Mouse (Mus musculus) embryonic facial prominence, embryonic 11.5 days (tissue): ENCODE results near the gene Morn1. TPM values are rescaled to one million over a fixed set of nuclear protein-coding genes. Genes with fewer than 3 reads are reported as not detected.

ENCODE experiments used
- ATAC-seq: fragments of 200-750 bp; cut with Nextera tagmentation; replicated peaks from 2 replicates; pipeline ENCODE4 v1.8.0; 2017; ENCODE audit warnings: low read depth; ENCODE audit not compliant: insufficient number of reproducible peaks, low FRiP score, low TSS enrichment
- DNase-seq: peaks from one replicate; pipeline ENCODE4 v3.0.0-alpha.2; 2015; ENCODE audit warnings: low spot score
- H3K27ac ChIP-seq: fragments of 300-500 bp; sonication (generic); replicated peaks from 2 replicates; pipeline ENCODE4 v1.5.1; 2014; ENCODE audit warnings: mild to moderate bottlenecking, low read depth, low read length, control low read depth
- H3K27me3 ChIP-seq: fragments of 300-500 bp; sonication (generic); 2 replicates; pipeline ENCODE4 v1.6.1; 2014; ENCODE audit warnings: mild to moderate bottlenecking, low read length, moderate library complexity, mixed read lengths; ENCODE audit not compliant: control insufficient read depth, insufficient read depth
- H3K36me3 ChIP-seq: fragments of 300-500 bp; sonication (generic); replicated peaks from 2 replicates; pipeline ENCODE4 v1.6.1; 2014; ENCODE audit warnings: low read depth, mild to moderate bottlenecking, low read length, moderate library complexity, mixed read lengths; ENCODE audit not compliant: control insufficient read depth, insufficient read depth
- H3K4me1 ChIP-seq: fragments of 300-500 bp; sonication (generic); 2 replicates; pipeline ENCODE4 v1.6.1; 2014; ENCODE audit warnings: low read length, mixed read lengths; ENCODE audit not compliant: control insufficient read depth, insufficient read depth
- H3K4me2 ChIP-seq: fragments of 300-500 bp; sonication (generic); 2 replicates; pipeline ENCODE4 v1.6.1; 2014; ENCODE audit warnings: low read depth, mild to moderate bottlenecking, control low read depth, low read length, moderate library complexity
- H3K4me3 ChIP-seq: fragments of 300-500 bp; sonication (generic); 2 replicates; pipeline ENCODE4 v1.5.1; 2014; ENCODE audit warnings: low read depth, low read length, control low read depth
- H3K9ac ChIP-seq: fragments of 300-500 bp; sonication (generic); replicated peaks from 2 replicates; pipeline ENCODE4 v1.6.1; 2014; ENCODE audit warnings: mild to moderate bottlenecking, control low read depth, low read length
- H3K9me3 ChIP-seq: fragments of 300-500 bp; sonication (generic); replicated peaks from 2 replicates; pipeline ENCODE4 v1.6.1; 2016; ENCODE audit warnings: mild to moderate bottlenecking, low read length, inconsistent platforms, mixed read lengths; ENCODE audit not compliant: control insufficient read depth
- WGBS: fragments of 180-500 bp; shearing (Covaris S2); extraction: QIAGEN DNeasy Blood & Tissue Kit; methylation state at CpG from one replicate; pipeline ENCODE4 v1.1.7; 2014; 5-methylcytosine and 5-hydroxymethylcytosine counted together
- polyA plus RNA-seq: library from polyadenylated mRNA; unstranded; fragments of >200 nt; fragmentation: Nextera tagmentation; extraction: Ambion mirVana; gene quantifications from 2 replicates; pipeline ENCODE4 v1.2.1, GENCODE M21; 2014

Gene Morn1
- polyA plus RNA-seq, 1 experiment from 2014 or later, result 3.5 TPM

GRCm38 (mm10) chr4:155079666-155080065 is 6.7 kb upstream of the Morn1 start:
- no peak overlapping the region for H3K4me2 ChIP-seq
- H3K4me1 ChIP-seq, result no peaks in the 10 kb centered on the region
- no peak for DNase-seq
- H3K36me3 ChIP-seq, result peaks cover 15% of the 10 kb centered on the region
- no peak overlapping the region for H3K4me3 ChIP-seq
- ATAC-seq, result no peak
- H3K27me3 ChIP-seq, result no peaks in the 10 kb centered on the region
- H3K9ac ChIP-seq, result no peak overlapping the region
- no peak overlapping the region for H3K27ac ChIP-seq
- H3K9me3 ChIP-seq, result no peaks in the 10 kb centered on the region
- 85% methylated on average over 6 of the region's 6 CpGs for WGBS

GRCm38 (mm10) chr4:155083553-155083952 is 2.8 kb upstream of the Morn1 start:
- DNase-seq, result no peak
- Histone ChIP-seq H3K4me1 (0 out of 2 replicates have a peak, but pooled peaks cover 2% of the 10 kb centered on the region), H3K27me3 (no peaks in the 10 kb centered on the region), H3K27ac (no peak overlapping the region), H3K36me3 (peaks cover 8% of the 10 kb centered on the region), H3K4me3 (no peak overlapping the region), H3K9me3 (no peaks in the 10 kb centered on the region), H3K9ac (no peak overlapping the region), H3K4me2 (no peak overlapping the region)
- 87% methylated on average over 4 of the region's 4 CpGs for WGBS
- ATAC-seq, result no peak

DNA sequence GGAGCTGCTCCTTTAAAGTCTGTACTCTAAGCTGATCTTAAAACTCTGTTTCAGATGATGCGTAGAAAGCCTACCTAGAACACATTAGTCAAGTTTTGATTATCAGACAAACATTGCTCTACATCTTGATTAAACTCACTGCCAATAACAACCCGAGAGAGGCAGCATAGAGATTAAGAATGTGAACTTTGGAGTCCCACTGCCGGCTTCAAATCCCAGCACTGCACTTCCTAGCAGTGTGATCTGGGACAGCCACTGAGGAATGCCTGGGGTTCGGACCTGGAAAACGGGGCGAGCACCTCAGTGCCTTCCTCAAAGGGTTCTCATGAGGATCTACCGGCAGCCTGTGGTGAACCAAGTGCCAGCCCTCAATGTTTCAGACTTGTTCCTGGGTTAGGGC is 2.0 kb upstream of the Morn1 start:
- Histone ChIP-seq H3K4me3 (no peak overlapping the region), H3K9me3 (no peaks in the 10 kb centered on the region), H3K4me1 (0 out of 2 replicates have a peak, but pooled peaks cover 2% of the 10 kb centered on the region), H3K9ac (0 out of 2 replicates have a peak overlapping the region, but pooled peaks have one; percentile 14), H3K36me3 (peaks cover 8% of the 10 kb centered on the region), H3K27ac (no peak overlapping the region), H3K27me3 (no peaks in the 10 kb centered on the region), H3K4me2 (no peak overlapping the region)
- no peak for DNase-seq
- 91% methylated on average over 7 of the region's 7 CpGs for WGBS
- ATAC-seq, result no peak

DNA sequence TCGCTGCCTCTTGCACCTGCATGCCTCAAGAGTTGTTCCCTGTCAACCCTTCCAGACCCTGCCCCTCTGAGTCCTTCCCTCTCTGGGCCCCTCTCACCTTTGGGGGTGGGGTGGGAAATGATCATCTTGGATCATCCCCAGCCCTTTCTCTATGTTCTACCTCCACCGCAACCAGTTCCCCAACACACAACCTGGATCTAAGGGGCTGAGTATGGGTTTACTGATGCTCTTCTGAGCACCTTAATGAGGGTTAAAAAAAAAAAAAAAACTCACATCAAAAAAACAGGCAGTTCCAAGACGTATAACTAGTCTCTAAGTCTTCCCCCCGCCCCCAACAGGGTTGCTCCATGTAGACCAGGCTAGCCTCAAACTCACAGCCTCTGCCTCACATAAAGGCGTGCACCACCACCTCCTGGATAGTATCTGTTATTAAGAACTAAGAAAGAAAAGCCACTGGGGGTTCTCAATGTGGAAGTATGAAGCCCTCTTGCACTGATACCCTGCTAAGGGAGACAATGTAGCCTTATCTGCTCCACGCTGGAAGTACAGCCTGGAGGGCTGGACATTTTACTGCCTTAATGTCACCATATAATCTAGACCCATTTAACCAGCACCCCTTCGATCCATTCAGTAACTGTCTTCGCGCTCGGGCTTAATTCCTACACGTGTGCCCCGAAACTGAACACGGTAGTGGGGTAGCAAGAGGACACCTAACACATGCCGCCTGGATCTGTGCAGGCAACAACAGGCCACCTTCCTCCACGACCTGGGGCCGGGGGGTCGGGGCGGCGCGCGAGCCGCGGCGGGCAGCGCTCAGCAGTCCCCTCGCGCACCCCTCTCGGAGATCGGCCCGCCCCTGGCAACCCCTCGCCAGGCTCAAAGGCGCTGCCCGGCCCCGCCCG is 920 bp upstream of the Morn1 start:
- Histone ChIP-seq H3K4me1 (0 out of 2 replicates have a peak, but pooled peaks cover 2% of the 10 kb centered on the region), H3K9me3 (no peaks in the 10 kb centered on the region), H3K4me3 (peak overlapping the region; percentile 87), H3K27ac (peak overlapping the region; percentile 86), H3K27me3 (no peaks in the 10 kb centered on the region), H3K36me3 (peaks cover under 1% of the 10 kb centered on the region), H3K4me2 (peak overlapping the region; percentile 68), H3K9ac (peak overlapping the region; percentile 87)
- WGBS, result 7% methylated on average over 34 of the region's 35 CpGs
- DNase-seq (peak; percentile 48), ATAC-seq (peak; percentile 7)

DNA sequence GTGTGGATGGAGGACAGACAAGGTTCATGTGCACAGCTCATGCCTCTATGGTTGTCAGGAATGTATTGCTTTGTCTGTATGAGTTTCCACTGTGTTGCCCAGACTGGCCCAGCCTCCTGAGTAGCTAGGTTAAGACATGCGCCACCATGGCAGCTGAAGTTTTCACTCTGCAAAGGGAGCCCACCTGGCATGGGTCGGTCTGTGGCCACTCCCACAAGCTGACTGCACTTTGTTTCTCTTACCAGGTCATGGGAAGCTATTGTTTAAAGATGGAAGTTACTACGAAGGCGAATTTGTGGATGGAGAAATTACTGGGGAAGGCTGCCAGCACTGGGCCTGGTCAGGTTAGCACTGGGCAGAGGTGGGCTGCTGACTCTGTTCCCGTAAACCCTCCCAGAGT is 2.9 kb downstream of the Morn1 start:
- 88% methylated on average over 5 of the region's 5 CpGs for WGBS
- no peaks in the 10 kb centered on the region for H3K9me3 ChIP-seq
- no peak for ATAC-seq
- H3K27me3 ChIP-seq, result no peaks in the 10 kb centered on the region
- 0 out of 2 replicates have a peak, but pooled peaks cover 2% of the 10 kb centered on the region for H3K4me1 ChIP-seq
- DNase-seq, result no peak
- H3K4me3 ChIP-seq, result no peak overlapping the region
- no peaks in the 10 kb centered on the region for H3K36me3 ChIP-seq
- H3K4me2 ChIP-seq, result no peak overlapping the region
- H3K9ac ChIP-seq, result no peak overlapping the region
- H3K27ac ChIP-seq, result no peak overlapping the region

DNA sequence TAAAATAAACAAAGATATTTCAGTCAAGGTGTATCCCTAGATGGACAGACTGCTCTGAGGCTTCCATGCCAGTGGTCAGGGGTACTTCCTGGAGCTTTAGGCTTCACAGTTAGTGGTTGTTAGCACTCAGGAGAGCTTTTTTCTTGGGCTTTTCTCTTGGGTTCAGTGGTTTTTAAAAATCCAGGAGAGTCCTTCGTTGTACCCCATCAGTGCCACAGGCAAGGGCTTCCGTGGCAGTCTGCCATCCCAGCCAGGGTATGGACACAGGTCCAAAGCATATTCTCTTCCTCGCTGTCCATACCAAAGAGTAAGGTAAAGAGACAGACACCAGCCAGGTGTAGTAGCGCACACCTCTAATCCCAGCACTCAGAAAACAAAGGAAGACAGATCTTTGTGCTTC is 3.8 kb downstream of the Morn1 start:
- H3K36me3 ChIP-seq, result no peaks in the 10 kb centered on the region
- H3K4me2 ChIP-seq, result no peak overlapping the region
- no peak overlapping the region for H3K27ac ChIP-seq
- ATAC-seq, result no peak
- H3K27me3 ChIP-seq, result no peaks in the 10 kb centered on the region
- no peaks in the 10 kb centered on the region for H3K9me3 ChIP-seq
- H3K9ac ChIP-seq, result no peak overlapping the region
- WGBS, result 91% methylated on average over 4 of the region's 4 CpGs
- no peak overlapping the region for H3K4me3 ChIP-seq
- 0 out of 2 replicates have a peak, but pooled peaks cover under 1% of the 10 kb centered on the region for H3K4me1 ChIP-seq
- DNase-seq, result no peak

GRCm38 (mm10) chr4:155090688-155091449 is 4.5 kb downstream of the Morn1 start:
- ATAC-seq (no peak), DNase-seq (no peak)
- Histone ChIP-seq H3K4me1 (no peaks in the 10 kb centered on the region), H3K36me3 (no peaks in the 10 kb centered on the region), H3K27ac (no peak overlapping the region), H3K4me2 (no peak overlapping the region), H3K9me3 (no peaks in the 10 kb centered on the region), H3K27me3 (no peaks in the 10 kb centered on the region), H3K4me3 (no peak overlapping the region), H3K9ac (no peak overlapping the region)
- WGBS, result 89% methylated on average over 13 of the region's 13 CpGs
